Mouse (Mus musculus) embryonic fibroblast, embryonic 13.5 days (primary cell): ENCODE data around the gene Dennd1a.

ENCODE experiments used
- CTCF ChIP-seq: IDR thresholded peaks from 2 replicates; pipeline ENCODE4 v1.5.1; 2011; ENCODE audit warnings: mild to moderate bottlenecking, control low read depth, low read length, moderate library complexity, borderline replicate concordance; ENCODE audit not compliant: insufficient read depth
- POLR2A ChIP-seq: IDR thresholded peaks from 2 replicates; pipeline ENCODE4 v1.6.1; 2011; ENCODE audit warnings: low read depth, mild to moderate bottlenecking, control low read depth, low read length, moderate library complexity

DNA sequence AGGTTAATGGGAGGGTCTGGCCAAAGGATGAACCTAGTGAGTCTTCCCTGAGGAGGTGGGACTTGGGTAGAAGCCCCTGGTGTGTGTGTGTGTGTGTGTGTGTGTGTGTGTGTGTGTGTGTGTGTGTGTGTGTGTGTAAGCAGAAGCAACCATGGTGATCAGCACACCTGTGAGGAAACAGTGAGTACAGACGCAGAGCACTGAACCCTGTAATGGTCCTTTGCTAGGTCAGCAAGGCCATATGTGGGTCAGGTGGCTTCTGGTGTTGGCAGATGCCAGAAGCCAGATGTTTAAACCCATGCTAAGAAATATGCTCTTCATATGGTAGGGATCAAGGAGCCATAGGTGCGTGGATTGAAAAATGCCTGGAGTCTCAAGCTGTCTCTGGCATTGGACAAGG is 522.7 kb downstream of the Dennd1a start:
- no peak for TF ChIP-seq CTCF
- no peak for TF ChIP-seq POLR2A
